Mouse (Mus musculus): Measurements from ENCODE around the gene Nt5c2. TPM values are rescaled to one million over a fixed set of nuclear protein-coding genes. Genes with fewer than 3 reads are reported as not detected.
A peak's percentile ranks its signal among the peaks of the same experiment; 100 is the strongest.
"Not testable (repeated sequence)": the region's sequence is repeated elsewhere in the genome, so short reads cannot be mapped to it uniquely, and the experiment has no call there.

The Nt5c2 gene
- polyA plus RNA-seq, 1 experiment from 2014 or later = 118 TPM

DNA sequence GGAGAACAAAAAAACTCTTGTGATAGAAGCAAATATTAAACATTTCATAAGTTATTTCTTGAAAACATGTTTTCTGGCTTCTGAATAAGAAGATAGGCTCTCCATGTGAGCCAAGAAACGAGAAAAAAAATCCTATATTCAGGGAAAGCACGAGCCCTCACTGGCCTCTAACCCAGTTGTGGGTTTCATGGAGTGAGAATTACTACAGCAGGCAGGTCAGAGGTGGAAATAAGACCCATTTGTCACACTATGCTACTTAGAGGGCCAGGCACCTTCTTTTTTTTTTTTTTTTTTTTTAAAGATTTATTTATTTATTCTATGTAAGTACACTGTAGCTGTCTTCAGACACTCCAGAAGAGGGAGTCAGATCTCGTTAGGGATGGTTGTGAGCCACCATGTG, 14.6 kb downstream of the Nt5c2 start:
- not testable (repeated sequence) for H3K36me3 ChIP-seq; ATAC-seq (replicated peaks; ENCODE audit: insufficient number of reproducible peaks, insufficient read depth, low FRiP score, low read depth); H3K27ac ChIP-seq; H3K4me3 ChIP-seq; H3K4me1 ChIP-seq (replicated peaks); H3K4me2 ChIP-seq; H3K9ac ChIP-seq; H3K9me3 ChIP-seq (replicated peaks); H3K27me3 ChIP-seq
- WGBS = 85% methylated on average over 3 of the region's 3 CpGs

DNA sequence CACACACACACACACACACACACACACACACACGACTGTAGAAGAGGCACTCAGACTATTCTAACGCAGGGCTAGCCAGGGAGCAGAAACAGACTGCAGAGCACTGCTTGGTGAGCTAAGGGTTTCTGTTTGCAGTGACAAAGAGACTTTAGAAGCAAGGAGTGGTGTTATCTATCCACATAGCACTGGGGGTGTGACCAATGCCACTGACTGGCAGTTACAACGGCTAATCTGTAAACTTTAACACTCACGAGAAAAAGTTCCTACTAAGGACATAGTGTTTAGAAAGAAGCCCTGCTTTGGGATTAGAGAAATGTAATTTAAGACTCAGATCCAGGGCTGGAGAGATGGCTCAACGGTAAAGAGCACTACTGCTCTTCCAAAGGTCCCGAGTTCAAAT, 15.2 kb downstream of the Nt5c2 start:
- ATAC-seq (replicated peaks; ENCODE audit: insufficient number of reproducible peaks, insufficient read depth, low FRiP score, low read depth) = no peak
- no peak overlapping the region for H3K4me2 ChIP-seq

DNA sequence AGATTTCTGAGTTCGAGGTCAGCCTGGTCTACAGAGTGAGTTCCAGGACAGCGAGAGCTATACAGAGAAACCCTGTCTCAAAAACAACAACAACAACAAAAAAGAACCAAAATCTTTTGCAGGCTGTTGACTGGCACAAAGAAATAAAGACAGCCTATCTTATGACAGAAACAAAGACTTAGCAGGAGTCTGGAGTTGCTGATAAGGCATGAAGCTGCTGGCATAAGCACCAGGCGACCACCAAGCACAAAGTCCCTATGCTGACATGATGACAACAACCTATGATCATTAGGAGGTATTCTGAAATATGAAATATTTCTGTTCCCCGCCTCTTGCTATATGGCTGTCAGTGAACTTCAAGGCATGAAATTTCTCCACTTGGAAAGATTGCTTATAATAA, 16.0 kb downstream of the Nt5c2 start:
- no peak overlapping the region for H3K4me3 ChIP-seq
- no peak for ATAC-seq (replicated peaks; ENCODE audit: insufficient number of reproducible peaks, insufficient read depth, low FRiP score, low read depth)
- H3K9ac ChIP-seq = no peak overlapping the region
- no peaks in the 10 kb centered on the region for H3K4me1 ChIP-seq (replicated peaks)
- no peaks in the 10 kb centered on the region for H3K27me3 ChIP-seq
- H3K36me3 ChIP-seq = no peaks in the 10 kb centered on the region
- 75% methylated on average over 4 of the region's 4 CpGs for WGBS
- H3K9me3 ChIP-seq (replicated peaks) = no peaks in the 10 kb centered on the region
- no peak overlapping the region for H3K27ac ChIP-seq
- no peak overlapping the region for H3K4me2 ChIP-seq

More for the DNA sequence above, 15.2 kb downstream of the Nt5c2 start:
- WGBS = 60% methylated on average over 6 of the region's 6 CpGs
- no peaks in the 10 kb centered on the region for H3K4me1 ChIP-seq (replicated peaks)
- H3K4me3 ChIP-seq = no peak overlapping the region
- H3K27me3 ChIP-seq = no peaks in the 10 kb centered on the region
- no peak overlapping the region for H3K27ac ChIP-seq
- H3K9me3 ChIP-seq (replicated peaks) = no peaks in the 10 kb centered on the region
- H3K9ac ChIP-seq = no peak overlapping the region
- no peaks in the 10 kb centered on the region for H3K36me3 ChIP-seq

DNA sequence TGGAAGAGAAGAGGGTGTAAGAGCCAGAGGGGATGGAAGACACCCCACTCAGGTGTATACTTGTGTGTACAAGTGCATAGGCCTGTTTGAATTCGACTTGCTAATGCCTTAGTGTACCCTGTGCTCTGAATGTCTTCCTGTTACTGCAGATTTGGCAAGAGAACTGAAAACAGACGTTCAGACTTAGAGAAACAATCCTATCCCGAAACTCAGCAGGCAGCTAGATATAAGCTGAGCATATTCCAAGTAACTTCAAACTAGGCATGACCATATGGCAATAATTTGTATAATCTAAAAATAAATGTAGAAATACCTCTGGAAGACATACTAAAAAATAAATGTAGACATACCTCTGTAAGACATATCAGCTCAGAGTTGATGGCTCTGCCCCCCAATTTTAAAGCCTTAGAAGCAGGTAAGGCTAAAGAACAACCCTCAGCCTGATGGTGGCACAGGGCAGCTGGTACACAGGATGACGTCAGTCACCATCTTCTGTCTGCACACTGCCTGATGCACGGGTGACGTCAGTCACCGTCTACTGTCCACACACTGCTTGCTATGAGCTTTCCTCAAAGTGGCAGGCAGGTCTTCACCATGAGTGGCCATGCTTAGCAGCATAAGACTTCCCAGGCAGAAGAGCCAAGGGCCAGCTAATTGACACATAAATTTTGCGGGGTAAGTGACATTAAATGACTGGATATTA, 16.6 kb downstream of the Nt5c2 start:
- 69% methylated on average over 8 of the region's 8 CpGs for WGBS
- ATAC-seq (replicated peaks; ENCODE audit: insufficient number of reproducible peaks, insufficient read depth, low FRiP score, low read depth) = no peak
- Histone ChIP-seq H3K36me3 (no peaks in the 10 kb centered on the region), H3K9me3 (replicated peaks) (no peaks in the 10 kb centered on the region), H3K4me1 (replicated peaks) (no peaks in the 10 kb centered on the region), H3K4me2 (no peak overlapping the region), H3K27me3 (no peaks in the 10 kb centered on the region), H3K27ac (no peak overlapping the region), H3K4me3 (no peak overlapping the region), H3K9ac (no peak overlapping the region)

DNA sequence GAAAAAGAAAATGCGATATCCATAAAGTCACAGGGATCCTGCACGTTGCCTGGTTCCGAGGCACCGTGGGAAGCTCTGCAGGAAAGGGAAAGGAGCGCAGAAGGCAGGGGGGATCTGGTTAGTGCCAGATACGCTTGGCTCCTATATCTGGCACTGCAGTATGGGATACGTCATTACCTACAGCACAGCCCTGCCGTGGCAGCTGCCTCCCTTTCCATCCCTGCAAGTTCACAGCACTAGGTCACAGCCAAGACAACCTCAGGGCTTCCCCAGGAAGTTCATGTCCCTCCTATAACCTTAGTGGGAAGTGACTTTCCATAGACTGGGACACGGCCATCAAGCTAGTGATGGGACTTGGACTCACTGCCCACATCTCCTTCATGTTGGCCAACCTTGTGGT, 18.9 kb downstream of the Nt5c2 start:
- WGBS = 72% methylated on average over 9 of the region's 9 CpGs
- ATAC-seq (replicated peaks; ENCODE audit: insufficient number of reproducible peaks, insufficient read depth, low FRiP score, low read depth) = no peak
- no peak overlapping the region for H3K4me3 ChIP-seq
- no peak overlapping the region for H3K4me2 ChIP-seq
- H3K36me3 ChIP-seq = no peaks in the 10 kb centered on the region
- no peaks in the 10 kb centered on the region for H3K27me3 ChIP-seq
- no peaks in the 10 kb centered on the region for H3K4me1 ChIP-seq (replicated peaks)
- H3K9ac ChIP-seq = no peak overlapping the region
- H3K27ac ChIP-seq = no peak overlapping the region
- H3K9me3 ChIP-seq (replicated peaks) = no peaks in the 10 kb centered on the region

DNA sequence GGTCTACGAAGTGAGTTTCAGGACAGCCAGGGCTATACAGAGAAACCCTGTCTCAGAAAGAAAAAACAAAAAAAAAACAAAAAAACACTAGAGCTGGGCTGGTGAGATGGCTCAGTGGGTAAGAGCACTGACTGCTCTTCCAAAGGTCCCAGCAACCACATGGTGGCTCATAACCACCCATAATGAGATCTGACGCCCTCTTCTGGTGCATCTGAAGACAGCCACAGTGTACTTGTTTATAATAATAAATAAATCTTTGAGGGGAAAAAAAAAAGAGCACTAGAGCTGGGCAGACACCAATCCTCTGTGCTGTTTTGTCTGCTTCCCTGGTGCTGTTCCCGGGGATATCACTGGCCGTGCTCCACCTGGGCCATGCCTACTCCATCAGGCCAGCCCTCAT, 22.6 kb downstream of the Nt5c2 start:
- not testable (repeated sequence) for ATAC-seq (replicated peaks; ENCODE audit: insufficient number of reproducible peaks, insufficient read depth, low FRiP score, low read depth); H3K9me3 ChIP-seq (replicated peaks); H3K36me3 ChIP-seq; H3K27me3 ChIP-seq; H3K9ac ChIP-seq; H3K4me3 ChIP-seq; H3K4me1 ChIP-seq (replicated peaks); H3K4me2 ChIP-seq; H3K27ac ChIP-seq
- 70% methylated on average over 4 of the region's 4 CpGs for WGBS

DNA sequence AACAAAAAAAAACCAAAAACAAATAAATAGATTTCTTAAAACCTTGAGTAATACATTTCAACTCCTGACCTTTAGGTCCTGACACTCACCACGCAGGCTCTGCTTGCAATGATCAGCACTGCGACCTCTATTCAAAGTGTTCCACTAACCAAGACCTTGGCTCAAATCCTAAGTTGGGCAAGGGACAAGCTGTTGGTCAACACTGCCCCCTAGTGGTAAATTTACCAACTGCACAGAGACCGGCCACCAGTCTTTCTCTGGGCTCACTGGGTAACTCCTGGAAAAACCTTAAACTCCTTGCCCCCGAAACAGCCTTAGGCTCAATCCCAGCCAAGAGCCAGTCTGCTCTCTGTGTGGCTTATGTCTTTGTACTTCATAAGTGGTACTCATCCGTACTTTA, 23.8 kb downstream of the Nt5c2 start:
- Histone ChIP-seq H3K9ac (no peak overlapping the region), H3K27me3 (no peaks in the 10 kb centered on the region), H3K36me3 (no peaks in the 10 kb centered on the region), H3K4me2 (no peak overlapping the region), H3K9me3 (replicated peaks) (no peaks in the 10 kb centered on the region), H3K27ac (no peak overlapping the region), H3K4me1 (replicated peaks) (peaks cover 6% of the 10 kb centered on the region; the same call in 1 of the 2 replicates), H3K4me3 (no peak overlapping the region)
- peak; percentile 59 for ATAC-seq (replicated peaks; ENCODE audit: insufficient number of reproducible peaks, insufficient read depth, low FRiP score, low read depth)
- 11% methylated on average over 5 of the region's 5 CpGs for WGBS

DNA sequence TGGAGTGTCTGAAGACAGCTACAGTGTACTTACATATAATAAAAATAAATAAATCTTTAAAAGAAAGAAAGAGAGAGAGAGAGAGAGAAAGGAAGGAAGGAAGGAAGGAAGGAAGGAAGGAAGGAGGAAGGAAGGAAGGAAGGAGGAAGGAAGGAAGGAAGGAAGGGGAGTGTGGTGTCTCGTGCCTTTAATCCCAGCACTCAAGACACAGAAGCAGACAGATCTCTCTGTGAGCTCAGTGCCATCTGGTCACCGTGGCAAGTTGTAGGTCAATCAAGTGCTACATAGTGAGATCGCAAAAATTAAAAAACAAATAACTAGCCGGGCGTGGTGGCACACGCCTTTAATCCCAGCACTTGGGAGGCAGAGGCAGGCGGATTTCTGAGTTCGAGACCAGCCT, 24.3 kb downstream of the Nt5c2 start:
- not testable (repeated sequence) for H3K27me3 ChIP-seq; H3K4me1 ChIP-seq (replicated peaks); H3K9me3 ChIP-seq (replicated peaks); H3K4me3 ChIP-seq; H3K27ac ChIP-seq; ATAC-seq (replicated peaks; ENCODE audit: insufficient number of reproducible peaks, insufficient read depth, low FRiP score, low read depth); H3K4me2 ChIP-seq; H3K9ac ChIP-seq; H3K36me3 ChIP-seq
- 77% methylated on average over 8 of the region's 8 CpGs for WGBS

DNA sequence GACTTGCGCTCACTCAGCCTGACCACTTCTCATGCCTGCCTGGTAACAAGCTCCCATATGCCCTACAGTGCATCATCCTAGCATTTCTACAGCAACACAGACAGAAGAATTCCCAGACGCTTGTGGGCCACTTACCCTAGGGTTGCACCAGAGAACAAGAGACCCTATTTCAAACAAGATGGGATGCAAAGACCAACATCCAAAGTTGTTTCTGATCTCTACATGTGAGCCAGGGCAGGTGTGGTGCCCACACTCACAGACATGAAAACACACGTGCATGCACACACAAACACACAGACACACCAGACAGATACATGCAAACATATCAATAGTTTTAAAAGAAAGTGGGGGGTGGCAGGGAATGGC, 24.8 kb downstream of the Nt5c2 start:
- Histone ChIP-seq H3K9ac (no peak overlapping the region), H3K9me3 (replicated peaks) (no peaks in the 10 kb centered on the region), H3K27me3 (no peaks in the 10 kb centered on the region), H3K4me2 (no peak overlapping the region), H3K27ac (no peak overlapping the region), H3K4me3 (no peak overlapping the region), H3K4me1 (replicated peaks) (peaks cover 6% of the 10 kb centered on the region; the same call in 1 of the 2 replicates), H3K36me3 (no peaks in the 10 kb centered on the region)
- WGBS = 83% methylated on average over 3 of the region's 3 CpGs
- ATAC-seq (replicated peaks; ENCODE audit: insufficient number of reproducible peaks, insufficient read depth, low FRiP score, low read depth) = no peak

DNA sequence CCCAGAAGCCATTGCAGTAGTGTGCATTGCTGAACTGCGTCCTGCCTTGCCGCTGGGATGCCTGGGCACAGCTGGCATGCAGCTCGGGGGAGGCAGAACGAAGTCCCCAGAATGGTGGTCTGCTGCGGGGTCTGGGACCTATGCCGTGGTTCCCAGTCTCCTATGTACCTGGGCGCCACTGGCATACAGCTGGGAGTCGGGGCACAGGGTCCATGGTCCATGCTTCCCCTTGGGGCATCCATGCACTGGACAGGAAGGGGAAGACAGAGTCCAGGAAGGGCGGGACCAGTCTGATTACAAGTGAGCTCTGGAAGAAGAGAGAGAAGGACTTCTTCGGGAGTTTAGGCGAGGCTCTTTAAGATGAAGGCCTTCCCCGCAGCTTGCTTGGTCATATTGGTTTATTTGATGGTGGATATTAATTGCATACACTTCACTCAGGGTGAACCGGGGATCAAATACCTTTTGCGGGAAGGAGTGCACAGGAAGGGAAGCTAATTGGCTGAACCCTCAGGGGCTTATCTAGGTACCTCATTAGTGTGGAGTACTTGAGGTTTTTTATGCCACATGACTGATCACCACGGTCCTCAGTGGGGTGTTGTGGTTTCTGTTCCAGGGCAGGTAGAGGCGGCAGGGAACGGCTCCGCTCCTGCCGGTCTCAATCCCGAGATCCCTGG, 25.3 kb downstream of the Nt5c2 start:
- Histone ChIP-seq H3K27ac (no peak overlapping the region), H3K4me1 (replicated peaks) (peaks cover 6% of the 10 kb centered on the region; the same call in 1 of the 2 replicates), H3K4me2 (no peak overlapping the region), H3K9ac (no peak overlapping the region), H3K36me3 (no peaks in the 10 kb centered on the region), H3K27me3 (no peaks in the 10 kb centered on the region), H3K9me3 (replicated peaks) (no peaks in the 10 kb centered on the region), H3K4me3 (no peak overlapping the region)
- no peak for ATAC-seq (replicated peaks; ENCODE audit: insufficient number of reproducible peaks, insufficient read depth, low FRiP score, low read depth)
- 71% methylated on average over 20 of the region's 20 CpGs for WGBS

DNA sequence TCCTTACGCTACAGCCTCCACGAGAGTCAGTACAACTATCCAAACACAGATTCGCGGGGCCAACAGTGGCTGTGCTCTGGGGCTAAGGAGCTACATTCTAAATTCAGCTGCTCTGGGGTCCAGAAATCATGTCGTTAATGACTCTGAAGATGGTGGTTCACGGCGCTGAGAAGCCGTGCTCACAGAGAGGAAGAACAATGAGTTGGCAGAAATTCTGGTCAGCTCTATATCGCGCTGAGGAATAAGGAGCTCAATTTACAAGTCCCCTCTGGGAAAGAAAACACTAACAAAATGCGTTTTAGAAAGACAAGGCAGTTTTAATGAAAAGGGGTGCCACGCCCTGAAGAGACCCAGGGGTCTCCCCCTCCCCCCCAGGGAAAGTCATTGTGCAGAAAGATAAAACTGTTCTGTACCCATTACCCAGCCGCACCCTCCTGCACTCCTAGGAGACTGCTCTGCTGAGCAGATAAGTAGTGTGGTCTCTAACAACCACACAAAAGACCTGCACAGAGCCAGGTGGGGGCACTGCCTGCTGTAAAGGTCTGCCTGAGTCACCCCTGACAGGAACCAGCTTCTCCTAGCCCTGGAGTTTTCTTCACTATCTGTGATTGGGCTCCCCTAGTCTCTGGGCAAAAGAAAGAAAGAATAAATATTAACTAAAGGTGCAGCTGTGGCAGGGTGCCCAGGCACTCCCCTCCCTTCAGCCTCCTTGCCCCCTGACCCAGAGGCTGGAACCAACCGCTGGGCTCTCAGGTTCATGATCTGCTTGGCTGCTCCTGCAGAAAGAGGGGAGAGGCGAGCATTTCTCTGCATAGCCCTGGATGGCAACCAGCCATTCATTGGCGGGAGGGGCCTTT, 26.5 kb downstream of the Nt5c2 start:
- ATAC-seq (replicated peaks; ENCODE audit: insufficient number of reproducible peaks, insufficient read depth, low FRiP score, low read depth) = no peak
- no peak overlapping the region; the same call in 1 of the 2 replicates for H3K4me2 ChIP-seq
- H3K9ac ChIP-seq = no peak overlapping the region
- no peaks in the 10 kb centered on the region for H3K9me3 ChIP-seq (replicated peaks)
- H3K27me3 ChIP-seq = no peaks in the 10 kb centered on the region
- WGBS = 61% methylated on average over 16 of the region's 16 CpGs
- H3K4me1 ChIP-seq (replicated peaks) = peaks cover 13% of the 10 kb centered on the region
- no peaks in the 10 kb centered on the region for H3K36me3 ChIP-seq
- no peak overlapping the region for H3K27ac ChIP-seq
- no peak overlapping the region for H3K4me3 ChIP-seq

Data from heart, embryonic 15.5 days (tissue).